Mouse (Mus musculus): Measurements from ENCODE around the gene Lrrc4c. TPM values are rescaled to one million over a fixed set of nuclear protein-coding genes. Genes with fewer than 3 reads are reported as not detected.
A peak's percentile ranks its signal among the peaks of the same experiment; 100 is the strongest.

Gene Lrrc4c
- polyA plus RNA-seq (2015; fragmentation: Nextera tagmentation; extraction: Ambion mirVana): 0.92 and 1.0 TPM in 2 replicates

DNA sequence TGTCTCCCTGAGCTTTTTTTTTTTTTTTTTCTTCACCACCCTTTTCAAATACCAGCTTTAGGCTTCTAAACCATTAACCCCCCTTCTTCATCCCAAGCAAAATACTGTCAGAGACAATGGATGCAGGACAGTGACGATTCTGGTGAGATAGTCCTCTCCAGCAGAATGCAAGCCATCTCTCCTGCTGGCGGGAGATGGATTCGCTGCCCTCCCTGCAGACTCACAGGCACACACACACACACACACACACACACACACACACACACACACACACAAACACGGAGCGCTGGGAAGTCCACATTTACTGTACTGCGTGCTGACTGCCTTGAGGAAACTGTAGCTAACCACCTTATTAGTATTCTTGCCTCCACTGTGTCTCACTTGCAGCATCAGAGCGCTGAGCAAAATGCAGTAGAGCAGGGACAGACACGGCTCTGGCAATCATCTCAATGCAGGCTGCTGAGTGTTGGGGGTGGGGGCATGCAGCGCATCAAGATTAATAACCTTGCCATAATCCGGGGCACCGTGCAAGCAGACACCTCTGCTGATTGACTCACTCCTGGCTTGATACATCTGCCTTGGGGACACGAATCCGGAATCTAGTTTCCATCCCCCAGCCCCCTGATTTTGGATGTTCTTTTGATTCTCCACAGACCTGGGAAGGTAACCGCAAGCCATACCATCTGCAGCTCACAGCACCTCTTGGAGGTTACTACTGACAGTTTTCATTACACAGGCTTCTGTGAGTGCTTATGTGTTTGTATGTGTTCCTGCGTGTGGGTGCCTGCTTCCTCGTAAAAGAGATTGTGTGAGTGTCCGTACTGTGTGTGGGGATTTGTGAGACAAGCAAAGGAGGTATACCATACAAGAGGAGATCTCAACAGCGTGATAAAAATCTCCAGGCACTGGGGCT lies at the start of gene Lrrc4c:
Lrrc4c (plus strand) TSS at position 783 of the 913 bp plus-strand sequence.
- Histone ChIP-seq H3K4me2 (peak within 1 kb of the TSS; percentile 71), H3K27ac (replicated peaks) (peak within 1 kb of the TSS; percentile 25; the same call in 1 of the 2 replicates), H3K9ac (peak within 1 kb of the TSS; percentile 67), H3K4me3 (peak within 1 kb of the TSS; percentile 46), H3K9me3 (no peaks in the 10 kb centered on the region), H3K4me1 (peaks cover 27% of the 10 kb centered on the region), H3K27me3 (replicated peaks) (no peaks in the 10 kb centered on the region), H3K36me3 (no peaks in the 10 kb centered on the region)
- 14% methylated on average over 18 of the region's 18 CpGs for WGBS
- no peak for ATAC-seq (ENCODE audit: extremely low read depth, insufficient number of reproducible peaks, low FRiP score, low TSS enrichment)

DNA sequence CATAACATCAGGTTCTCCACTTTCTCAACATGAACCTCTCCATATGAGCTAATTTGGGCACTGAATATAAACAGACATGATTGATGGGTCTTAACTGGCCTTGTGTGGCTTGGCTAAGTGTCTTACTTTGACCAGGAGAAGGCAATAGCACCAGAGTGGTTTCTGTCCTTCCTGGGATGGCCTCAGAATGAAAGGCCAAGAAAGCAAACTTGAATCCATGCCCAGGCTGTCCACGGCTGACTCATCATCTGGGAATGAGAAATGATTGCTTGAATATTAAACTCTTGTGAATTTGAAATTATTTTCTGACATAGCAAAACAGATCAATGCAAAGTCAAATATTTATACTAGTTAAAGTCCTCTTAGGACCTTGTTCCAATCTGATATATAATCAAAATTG lies 42.9 kb upstream of the Lrrc4c start:
- no peaks in the 10 kb centered on the region for H3K9me3 ChIP-seq
- WGBS: 70% methylated on average over 1 of the region's 1 CpGs
- H3K27ac ChIP-seq (replicated peaks): no peak overlapping the region
- no peak overlapping the region for H3K9ac ChIP-seq
- no peak overlapping the region for H3K4me3 ChIP-seq
- no peak for ATAC-seq (ENCODE audit: extremely low read depth, insufficient number of reproducible peaks, low FRiP score, low TSS enrichment)
- H3K4me1 ChIP-seq: no peaks in the 10 kb centered on the region
- no peaks in the 10 kb centered on the region for H3K27me3 ChIP-seq (replicated peaks)
- H3K36me3 ChIP-seq: no peaks in the 10 kb centered on the region
- H3K4me2 ChIP-seq: no peak overlapping the region

DNA sequence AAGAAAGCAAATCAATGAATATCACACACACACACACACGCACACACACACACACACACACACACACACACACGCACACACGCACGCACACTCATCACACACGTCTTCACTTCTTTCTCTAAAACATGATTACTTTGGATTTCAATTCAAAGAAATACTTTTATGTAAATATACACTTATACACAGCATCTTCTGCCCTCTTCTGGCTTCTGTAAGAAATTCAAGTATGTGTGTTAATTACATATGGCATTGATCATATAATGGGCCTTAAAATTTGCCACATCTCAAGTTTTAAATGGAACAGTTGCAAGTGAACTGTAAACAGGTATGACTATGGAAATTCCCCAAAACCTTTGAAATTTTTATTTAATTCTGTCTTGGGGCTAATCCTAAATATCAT lies 35.0 kb upstream of the Lrrc4c start:
- H3K27ac ChIP-seq (replicated peaks): no peak overlapping the region
- no peak overlapping the region for H3K9ac ChIP-seq
- no peaks in the 10 kb centered on the region for H3K27me3 ChIP-seq (replicated peaks)
- H3K4me2 ChIP-seq: no peak overlapping the region
- H3K4me3 ChIP-seq: no peak overlapping the region
- H3K9me3 ChIP-seq: no peaks in the 10 kb centered on the region
- WGBS: 82% methylated on average over 5 of the region's 5 CpGs
- no peaks in the 10 kb centered on the region for H3K36me3 ChIP-seq
- no peaks in the 10 kb centered on the region for H3K4me1 ChIP-seq
- no peak for ATAC-seq (ENCODE audit: extremely low read depth, insufficient number of reproducible peaks, low FRiP score, low TSS enrichment)

DNA sequence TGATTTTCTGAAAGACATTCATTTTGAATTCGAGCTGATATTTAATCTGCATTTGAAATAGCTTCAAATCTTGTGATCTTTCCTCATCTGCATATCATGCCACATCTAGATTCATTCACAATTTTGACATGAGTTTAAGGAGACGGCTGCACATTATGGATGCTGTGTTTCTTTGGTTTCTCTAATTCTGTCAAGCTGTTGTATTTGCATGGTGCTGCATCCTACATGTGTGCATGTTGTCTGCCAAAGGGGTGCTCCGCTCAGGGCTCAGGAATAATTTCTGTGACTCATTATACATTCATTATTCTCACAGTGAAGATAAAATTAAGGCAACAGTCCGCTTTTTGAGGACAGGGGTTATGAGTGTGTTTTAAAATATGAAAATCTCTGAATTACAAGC lies 30.5 kb upstream of the Lrrc4c start:
- no peak for ATAC-seq (ENCODE audit: extremely low read depth, insufficient number of reproducible peaks, low FRiP score, low TSS enrichment)
- 64% methylated on average over 4 of the region's 4 CpGs for whole genome bisulfite sequencing

DNA sequence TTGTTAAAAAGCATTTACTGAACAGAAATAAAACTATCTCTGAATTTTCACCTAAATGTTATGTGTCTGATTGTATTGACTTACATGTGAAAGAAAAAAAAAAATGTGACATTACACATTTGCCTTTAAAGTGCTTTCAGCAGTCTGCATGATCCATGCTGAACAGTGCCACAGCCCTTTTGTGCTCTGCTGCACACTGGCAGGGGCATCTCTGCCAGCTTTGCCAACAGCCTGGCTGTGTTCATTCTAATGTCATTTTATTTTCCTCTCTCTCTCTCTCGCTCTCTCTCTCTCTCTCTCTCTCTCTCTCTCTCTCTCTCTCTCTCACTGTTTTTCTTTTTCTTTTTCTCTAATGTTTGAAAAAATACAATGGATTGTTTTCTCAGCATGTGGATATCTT lies 27.4 kb upstream of the Lrrc4c start:
- no peak for ATAC-seq (ENCODE audit: extremely low read depth, insufficient number of reproducible peaks, low FRiP score, low TSS enrichment)
- H3K4me3 ChIP-seq: no peak overlapping the region
- H3K4me2 ChIP-seq: no peak overlapping the region
- WGBS: 62% methylated on average over 1 of the region's 1 CpGs
- H3K9ac ChIP-seq: no peak overlapping the region
- H3K27me3 ChIP-seq (replicated peaks): no peaks in the 10 kb centered on the region
- H3K9me3 ChIP-seq: no peaks in the 10 kb centered on the region
- H3K4me1 ChIP-seq: no peaks in the 10 kb centered on the region
- no peaks in the 10 kb centered on the region for H3K36me3 ChIP-seq
- no peak overlapping the region for H3K27ac ChIP-seq (replicated peaks)

More for the DNA sequence above, 30.5 kb upstream of the Lrrc4c start:
- Histone ChIP-seq H3K9me3 (no peaks in the 10 kb centered on the region), H3K4me1 (no peaks in the 10 kb centered on the region), H3K4me2 (no peak overlapping the region), H3K4me3 (no peak overlapping the region), H3K27me3 (replicated peaks) (no peaks in the 10 kb centered on the region), H3K27ac (replicated peaks) (no peak overlapping the region), H3K9ac (no peak overlapping the region), H3K36me3 (no peaks in the 10 kb centered on the region)

DNA sequence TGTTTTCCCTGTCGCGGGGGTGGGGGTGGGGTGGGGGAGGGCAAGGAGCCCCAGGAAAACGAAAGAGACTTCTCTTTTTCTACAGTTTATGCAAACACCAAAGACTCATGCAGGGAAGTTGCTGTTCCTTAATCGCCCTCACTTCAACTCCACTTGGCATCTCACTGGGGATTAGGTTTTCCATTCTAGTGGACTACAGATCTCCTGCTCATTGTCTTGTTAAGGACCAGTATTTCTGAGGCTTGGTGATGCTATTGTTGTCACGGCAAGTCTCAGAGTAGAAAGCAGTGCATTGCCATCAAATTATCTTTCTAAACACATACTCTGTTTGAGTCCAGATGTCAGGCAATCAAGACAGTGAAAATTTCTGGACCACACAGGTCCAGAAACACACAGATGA lies 2.9 kb upstream of the Lrrc4c start:
- Histone ChIP-seq H3K36me3 (no peaks in the 10 kb centered on the region), H3K9ac (no peak overlapping the region), H3K4me1 (peaks cover 14% of the 10 kb centered on the region), H3K4me2 (peak overlapping the region; percentile 38), H3K4me3 (no peak overlapping the region), H3K27me3 (replicated peaks) (no peaks in the 10 kb centered on the region), H3K27ac (replicated peaks) (no peak overlapping the region), H3K9me3 (no peaks in the 10 kb centered on the region)
- no peak for ATAC-seq (ENCODE audit: extremely low read depth, insufficient number of reproducible peaks, low FRiP score, low TSS enrichment)
- 10% methylated on average over 5 of the region's 5 CpGs for WGBS

DNA sequence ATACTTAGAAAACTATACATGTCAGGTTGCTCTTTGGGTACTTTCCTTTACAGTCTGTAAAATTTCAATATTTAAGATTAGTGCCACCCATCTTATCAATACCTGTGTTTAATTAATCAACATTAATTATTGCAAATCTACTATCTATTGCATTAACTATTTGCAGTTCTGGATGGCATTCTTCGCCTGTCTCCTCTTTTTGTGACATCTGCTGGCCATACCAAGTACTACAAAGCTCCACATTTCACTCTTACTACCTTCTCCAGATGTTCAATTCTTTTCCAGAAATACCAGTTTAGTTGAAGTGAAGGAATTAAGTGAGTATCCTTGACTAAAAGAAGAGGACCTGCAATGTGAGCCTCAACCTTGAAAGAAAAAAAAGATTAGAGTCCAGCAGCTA lies 1.4 kb upstream of the Lrrc4c start:
- ATAC-seq (ENCODE audit: extremely low read depth, insufficient number of reproducible peaks, low FRiP score, low TSS enrichment): no peak
- Histone ChIP-seq H3K4me2 (no peak overlapping the region), H3K9me3 (no peaks in the 10 kb centered on the region), H3K27ac (replicated peaks) (no peak overlapping the region), H3K9ac (no peak overlapping the region), H3K36me3 (no peaks in the 10 kb centered on the region), H3K4me1 (peaks cover 25% of the 10 kb centered on the region), H3K4me3 (no peak overlapping the region), H3K27me3 (replicated peaks) (no peaks in the 10 kb centered on the region)
- WGBS: 19% methylated on average over 1 of the region's 1 CpGs

DNA sequence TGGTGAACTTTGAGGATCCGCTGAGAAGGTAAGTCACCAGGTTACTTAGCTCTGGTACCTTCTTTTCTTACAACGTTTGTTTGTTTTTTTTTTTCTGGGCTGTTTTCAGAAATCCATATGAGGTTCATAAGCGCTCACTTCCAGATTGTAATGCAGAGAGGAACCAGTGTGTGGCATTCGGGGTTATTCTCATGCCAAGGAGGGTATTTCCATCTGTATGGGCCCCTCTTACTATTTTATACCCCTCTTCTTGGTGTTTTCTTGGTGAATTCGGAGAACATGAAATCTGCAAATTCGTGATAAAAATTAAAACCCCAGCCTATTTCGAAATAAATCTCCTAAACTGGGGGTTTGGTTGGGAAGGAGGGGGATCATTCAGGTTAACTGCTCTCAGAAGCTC lies 587 bp downstream of the Lrrc4c start:
- Histone ChIP-seq H3K9me3 (no peaks in the 10 kb centered on the region), H3K27ac (replicated peaks) (no peak overlapping the region), H3K4me3 (peak overlapping the region; percentile 46), H3K36me3 (no peaks in the 10 kb centered on the region), H3K27me3 (replicated peaks) (no peaks in the 10 kb centered on the region), H3K4me1 (peaks cover 27% of the 10 kb centered on the region), H3K4me2 (peak overlapping the region; percentile 71), H3K9ac (peak overlapping the region; percentile 67; the same call in 1 of the 2 replicates)
- no peak for ATAC-seq (ENCODE audit: extremely low read depth, insufficient number of reproducible peaks, low FRiP score, low TSS enrichment)
- WGBS: 28% methylated on average over 7 of the region's 7 CpGs

DNA sequence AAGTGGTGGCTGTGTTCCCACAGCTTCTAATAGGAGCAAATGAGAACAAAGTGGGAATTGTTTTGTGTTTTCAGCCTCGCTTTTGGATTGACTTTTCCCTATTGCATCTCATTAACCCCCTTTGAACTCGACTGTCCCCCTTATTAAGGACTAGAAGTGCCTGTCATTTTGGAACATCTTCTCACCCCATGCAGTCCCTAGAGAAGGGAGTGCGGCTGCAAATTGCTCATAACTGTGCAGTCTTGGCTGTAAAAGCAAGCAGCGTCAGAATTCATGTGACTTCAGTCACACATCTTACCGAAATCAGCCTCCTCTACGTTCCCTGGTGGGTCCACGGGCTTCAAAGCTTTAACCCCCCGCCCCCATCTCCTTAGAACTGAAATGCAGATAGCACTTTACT lies 1.2 kb downstream of the Lrrc4c start:
- WGBS: 12% methylated on average over 8 of the region's 8 CpGs
- Histone ChIP-seq H3K36me3 (no peaks in the 10 kb centered on the region), H3K27ac (replicated peaks) (peak overlapping the region; percentile 45; the same call in 1 of the 2 replicates), H3K9ac (peak overlapping the region; percentile 71), H3K4me3 (peak overlapping the region; percentile 45), H3K4me2 (peak overlapping the region; percentile 71), H3K4me1 (peaks cover 27% of the 10 kb centered on the region), H3K9me3 (no peaks in the 10 kb centered on the region), H3K27me3 (replicated peaks) (no peaks in the 10 kb centered on the region)
- no peak for ATAC-seq (ENCODE audit: extremely low read depth, insufficient number of reproducible peaks, low FRiP score, low TSS enrichment)

DNA sequence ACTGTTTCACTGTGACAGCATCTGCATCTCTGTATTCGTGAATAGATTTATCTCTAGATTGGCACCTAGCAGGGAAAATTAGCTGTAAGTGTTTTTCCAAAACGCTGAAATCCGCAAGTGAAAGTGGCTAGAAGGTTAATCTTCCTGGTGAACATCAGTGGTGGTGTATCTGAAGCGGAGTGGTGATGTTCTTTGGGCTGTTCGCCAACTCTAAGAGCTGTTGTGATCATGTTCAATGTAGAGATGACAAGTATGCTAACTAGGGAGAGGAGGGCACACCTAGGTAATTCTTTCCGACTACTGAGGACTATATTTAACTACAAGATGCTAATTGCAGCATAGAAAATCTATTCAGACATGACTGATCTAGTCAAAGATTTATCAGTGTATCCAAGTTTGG lies 1.7 kb downstream of the Lrrc4c start:
- H3K9ac ChIP-seq: peak overlapping the region; percentile 71

DNA sequence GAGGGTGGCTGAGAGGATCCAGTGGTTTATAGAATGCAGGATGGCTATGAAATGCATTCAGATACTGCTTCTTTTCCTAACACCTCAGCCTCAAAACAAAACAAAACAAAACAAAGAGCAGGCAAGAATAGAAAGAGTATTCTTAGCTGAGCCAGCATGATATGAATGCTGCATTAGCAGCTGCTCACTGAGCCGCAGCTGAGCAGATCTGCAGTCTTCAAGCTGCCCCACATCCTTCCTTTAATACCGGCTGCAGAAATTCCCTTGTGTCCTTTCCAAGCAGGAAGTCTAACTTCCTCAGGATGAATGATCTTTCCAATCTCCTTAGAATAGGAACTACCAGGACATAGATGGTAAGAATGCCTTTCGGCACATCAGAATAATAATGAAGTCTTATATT lies 16.7 kb downstream of the Lrrc4c start:
- Histone ChIP-seq H3K27me3 (replicated peaks) (no peaks in the 10 kb centered on the region), H3K9me3 (no peaks in the 10 kb centered on the region), H3K27ac (replicated peaks) (peak overlapping the region; percentile 48; the same call in 1 of the 2 replicates), H3K9ac (no peak overlapping the region), H3K4me2 (no peak overlapping the region), H3K36me3 (no peaks in the 10 kb centered on the region), H3K4me3 (no peak overlapping the region), H3K4me1 (no peaks in the 10 kb centered on the region)
- ATAC-seq (ENCODE audit: extremely low read depth, insufficient number of reproducible peaks, low FRiP score, low TSS enrichment): no peak
- WGBS: 55% methylated on average over 3 of the region's 3 CpGs

More for the DNA sequence above, 1.7 kb downstream of the Lrrc4c start:
- H3K9me3 ChIP-seq: no peaks in the 10 kb centered on the region
- peak overlapping the region; percentile 71 for H3K4me2 ChIP-seq
- H3K4me1 ChIP-seq: peaks cover 27% of the 10 kb centered on the region
- WGBS: 16% methylated on average over 6 of the region's 6 CpGs
- H3K27ac ChIP-seq (replicated peaks): peak overlapping the region; percentile 66; the same call in 1 of the 2 replicates
- ATAC-seq (ENCODE audit: extremely low read depth, insufficient number of reproducible peaks, low FRiP score, low TSS enrichment): no peak
- no peaks in the 10 kb centered on the region for H3K36me3 ChIP-seq
- H3K27me3 ChIP-seq (replicated peaks): no peaks in the 10 kb centered on the region
- peak overlapping the region; percentile 45 for H3K4me3 ChIP-seq

DNA sequence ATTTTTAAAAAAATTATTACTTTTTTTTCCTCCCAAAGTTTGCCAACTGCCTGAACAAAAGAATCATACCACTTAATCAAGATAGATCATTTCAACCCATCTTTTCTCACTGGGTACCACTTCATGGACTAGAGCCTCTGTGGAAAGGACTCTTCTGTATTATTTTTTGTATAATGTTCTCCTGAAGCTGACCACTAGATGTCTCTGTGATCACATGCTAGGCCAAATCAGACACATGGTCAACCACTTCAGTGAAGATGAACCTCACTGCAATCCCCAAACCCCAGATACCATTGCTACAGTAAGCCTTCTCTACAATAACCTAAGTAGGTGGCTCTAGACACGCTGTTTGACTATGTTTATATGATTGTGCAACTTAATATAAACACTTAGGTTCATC lies 19.4 kb downstream of the Lrrc4c start:
- Histone ChIP-seq H3K27me3 (replicated peaks) (no peaks in the 10 kb centered on the region), H3K9ac (no peak overlapping the region), H3K9me3 (no peaks in the 10 kb centered on the region), H3K4me1 (no peaks in the 10 kb centered on the region), H3K36me3 (no peaks in the 10 kb centered on the region), H3K4me2 (no peak overlapping the region), H3K4me3 (no peak overlapping the region), H3K27ac (replicated peaks) (no peak overlapping the region)
- ATAC-seq (ENCODE audit: extremely low read depth, insufficient number of reproducible peaks, low FRiP score, low TSS enrichment): no peak
- WGBS: 50% methylated on average over 1 of the region's 1 CpGs

Measured in heart, embryonic 13.5 days (tissue).